Mouse (Mus musculus) gastrocnemius, adult 18-20 months (tissue): Measurements from ENCODE around the gene Ext2. TPM values are rescaled to one million over a fixed set of nuclear protein-coding genes. Genes with fewer than 3 reads are reported as not detected.

Experiments
- DNase-seq: peaks from one replicate; pipeline ENCODE4 v3.0.0; 2021; ENCODE audit warnings: low spot score
- total RNA-seq, 2 experiments: library from RNA; stranded (reverse); gene quantifications; 2 replicates each; pipeline ENCODE4 v1.2.3; 2021

The Ext2 gene
- total RNA-seq, 2 experiments from 2014 or later: 39.0 to 40.2 TPM

DNA sequence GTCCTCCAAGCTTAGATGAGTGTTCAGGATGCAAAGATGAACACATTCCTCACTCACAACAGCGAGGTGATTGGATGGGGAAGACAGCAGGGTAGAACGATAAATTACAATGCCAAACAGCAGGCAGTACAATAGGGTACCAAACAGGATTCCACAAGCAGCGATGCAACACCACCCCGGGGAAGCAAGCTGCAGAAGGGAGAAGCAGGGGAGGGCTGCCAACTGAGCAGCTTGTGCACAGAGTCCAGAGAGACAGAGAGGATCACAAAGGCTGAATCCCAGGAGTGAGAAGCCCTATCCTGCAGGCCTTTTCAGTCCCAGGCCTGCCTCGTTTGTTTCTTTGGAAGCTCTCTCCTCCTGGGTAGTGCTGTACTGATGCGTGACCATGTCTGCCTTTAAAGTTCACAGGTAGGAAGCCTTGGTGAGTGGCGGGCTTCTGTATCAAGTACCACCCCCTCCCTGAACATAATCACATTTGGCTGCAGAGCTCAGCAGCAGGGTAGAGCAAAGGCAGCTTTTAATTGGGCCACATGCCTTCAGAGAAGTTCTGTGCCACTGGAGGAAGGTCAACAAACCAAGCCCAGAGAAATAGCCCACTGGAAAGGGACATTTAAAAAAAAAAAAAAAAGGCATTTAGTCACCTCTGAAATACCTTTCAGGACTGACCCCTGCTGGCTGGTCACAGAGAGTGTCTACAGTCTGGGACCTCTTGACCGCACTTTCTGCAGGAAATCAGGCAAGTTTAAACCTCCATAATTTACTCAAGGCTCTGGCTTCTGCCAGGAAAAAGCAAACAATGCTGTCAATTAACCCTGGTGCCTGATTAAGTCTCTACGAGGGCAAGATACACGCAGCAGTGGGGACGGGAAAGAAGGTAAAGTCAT lies 77.8 kb downstream of the Ext2 start:
- no peak for DNase-seq

DNA sequence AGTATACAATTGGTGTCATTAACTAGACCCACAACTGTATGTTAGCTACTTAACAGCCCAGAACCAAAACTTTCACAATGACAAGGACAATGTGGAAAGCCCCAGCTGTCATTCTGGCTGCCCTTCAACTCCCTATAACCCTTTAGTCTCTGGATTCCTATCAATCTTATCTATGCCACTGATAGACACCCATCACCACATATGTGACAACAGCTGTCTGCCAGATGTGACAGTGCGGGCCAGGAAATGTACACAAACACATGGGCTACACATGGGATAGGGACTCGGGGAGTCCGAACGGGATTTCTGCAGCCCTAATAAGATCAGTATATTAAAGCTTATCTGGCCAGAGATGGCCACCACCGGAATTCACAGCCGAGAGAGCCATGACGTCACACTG lies 80.7 kb downstream of the Ext2 start:
- no peak for DNase-seq

DNA sequence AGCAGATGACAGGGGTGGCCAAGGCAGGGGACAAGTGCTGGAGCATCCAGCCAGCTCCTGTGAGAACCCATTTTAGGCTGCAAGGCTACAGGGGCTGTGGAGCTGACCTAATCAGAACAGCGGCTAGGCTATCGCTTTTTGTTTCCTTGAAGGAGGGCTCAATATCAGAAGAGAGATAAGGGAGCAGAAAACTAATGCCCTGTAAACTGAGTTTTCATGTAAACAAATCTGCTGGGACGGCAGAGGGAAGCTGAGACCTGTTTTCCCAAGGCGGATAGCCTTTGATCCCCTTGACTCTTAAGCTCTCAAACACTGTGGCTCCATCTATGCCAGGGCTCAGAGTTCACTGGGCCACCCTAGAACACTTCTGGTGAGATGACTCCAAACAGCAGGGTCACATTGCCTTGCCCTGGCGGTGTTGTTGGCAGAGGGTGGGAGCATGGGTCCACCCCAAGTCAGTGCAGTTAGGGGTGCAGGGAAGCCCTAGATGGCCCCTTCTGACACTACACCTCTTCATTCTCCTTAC lies 83.3 kb downstream of the Ext2 start:
- no peak for DNase-seq

DNA sequence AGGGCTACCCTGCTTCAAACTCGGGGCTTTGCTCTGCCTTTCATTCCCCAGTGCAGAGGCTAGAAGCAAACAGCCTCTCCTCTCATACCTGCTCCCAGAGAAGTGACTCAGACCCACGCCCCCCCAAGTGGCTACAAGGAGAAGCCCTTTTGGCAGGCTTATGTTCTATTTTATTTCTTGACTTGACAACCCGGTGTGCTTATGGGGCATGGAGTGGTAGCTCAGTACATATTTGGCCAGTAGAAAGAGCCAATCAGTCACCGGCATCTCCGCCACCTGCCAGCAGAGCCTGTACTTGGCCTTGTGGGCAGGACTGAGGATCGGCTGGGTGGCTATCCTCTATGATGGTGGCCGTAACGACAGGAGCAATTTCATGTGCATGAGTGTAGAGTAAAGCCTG lies 85.2 kb downstream of the Ext2 start:
- no peak for DNase-seq

DNA sequence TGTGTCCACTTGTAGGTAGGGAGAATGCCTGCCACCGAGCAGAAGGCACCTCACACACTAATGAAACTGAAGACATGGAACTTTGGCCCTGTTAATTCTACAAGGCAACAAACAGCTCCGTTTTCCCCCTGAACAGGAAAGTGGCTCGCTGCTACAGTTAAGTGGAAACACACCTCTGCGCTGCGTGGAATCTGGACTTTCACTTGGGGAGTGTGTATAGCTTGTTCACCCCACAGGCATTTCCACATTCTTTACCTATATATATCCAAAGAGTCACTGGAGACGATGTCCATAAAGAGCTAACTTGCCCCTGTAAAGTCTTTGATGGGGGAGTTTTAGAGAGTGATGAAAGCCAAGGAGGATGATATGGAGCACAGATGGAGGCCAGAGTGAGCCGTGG lies 89.7 kb downstream of the Ext2 start:
- DNase-seq: no peak

DNA sequence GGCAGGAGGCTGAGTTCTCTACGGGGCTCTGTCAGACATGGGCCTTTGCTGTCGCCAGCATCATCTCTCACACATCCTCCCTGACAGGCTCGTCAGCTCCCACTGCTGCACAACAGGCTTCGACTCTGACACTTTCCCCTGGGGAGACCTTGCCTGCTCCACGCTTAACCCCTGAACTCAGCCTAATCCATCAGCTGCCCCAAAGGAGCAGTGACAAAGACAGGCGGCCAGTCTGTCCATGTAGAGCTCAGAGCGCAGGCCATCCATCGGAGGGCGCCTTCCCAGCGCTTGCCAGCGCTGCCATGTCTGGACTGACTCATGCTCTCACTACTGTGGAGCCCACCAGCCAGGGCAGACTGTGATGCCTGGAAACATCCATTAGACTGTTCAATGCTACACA lies 92.8 kb downstream of the Ext2 start:
- no peak for DNase-seq

DNA sequence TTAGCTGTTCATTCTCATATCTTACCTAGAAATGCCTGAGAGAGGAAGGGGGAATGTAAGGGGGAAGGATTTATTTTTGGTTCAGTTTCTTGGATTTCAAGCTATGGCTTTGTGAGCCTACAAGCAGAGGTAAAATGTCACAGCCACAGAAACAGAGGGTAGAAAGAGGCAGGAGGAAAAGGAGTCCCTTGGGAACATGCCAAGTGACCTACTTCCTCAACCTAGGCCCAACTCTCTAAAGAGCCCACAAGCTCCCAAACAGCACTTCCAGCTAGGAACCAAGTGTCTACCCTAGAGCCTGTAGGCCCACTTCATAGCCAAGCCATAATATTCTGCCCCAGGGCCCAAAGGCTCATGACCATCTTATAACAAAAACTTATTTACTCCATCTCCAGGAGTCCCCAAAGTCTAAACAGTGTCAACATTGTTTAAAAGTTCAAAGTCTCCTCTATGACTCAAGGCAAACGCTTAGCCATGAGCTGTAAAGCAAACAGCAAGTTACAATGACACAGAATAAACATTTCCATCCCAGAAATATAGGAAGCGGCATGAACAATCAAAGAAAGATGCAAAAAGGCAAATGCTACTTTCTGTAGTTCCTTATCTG lies 99.1 kb downstream of the Ext2 start:
- DNase-seq: no peak

DNA sequence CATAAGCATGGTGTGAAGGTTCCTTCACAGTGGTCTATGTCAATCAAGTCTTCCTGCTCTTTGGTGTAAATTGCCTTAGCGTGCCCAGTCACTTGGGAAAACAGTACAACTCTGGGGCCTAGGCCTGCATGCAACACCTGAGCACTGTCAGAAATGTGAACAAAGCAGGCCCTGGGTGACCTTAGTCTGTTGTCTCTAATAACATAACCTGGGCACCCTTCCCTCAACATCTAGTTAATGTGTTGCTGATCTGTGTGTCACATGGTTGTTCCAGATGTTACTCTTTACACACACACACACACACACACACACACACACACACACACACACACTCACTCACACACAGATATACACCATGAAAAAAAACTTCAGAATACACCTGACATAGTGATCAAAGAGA lies 101.4 kb downstream of the Ext2 start:
- DNase-seq: no peak

DNA sequence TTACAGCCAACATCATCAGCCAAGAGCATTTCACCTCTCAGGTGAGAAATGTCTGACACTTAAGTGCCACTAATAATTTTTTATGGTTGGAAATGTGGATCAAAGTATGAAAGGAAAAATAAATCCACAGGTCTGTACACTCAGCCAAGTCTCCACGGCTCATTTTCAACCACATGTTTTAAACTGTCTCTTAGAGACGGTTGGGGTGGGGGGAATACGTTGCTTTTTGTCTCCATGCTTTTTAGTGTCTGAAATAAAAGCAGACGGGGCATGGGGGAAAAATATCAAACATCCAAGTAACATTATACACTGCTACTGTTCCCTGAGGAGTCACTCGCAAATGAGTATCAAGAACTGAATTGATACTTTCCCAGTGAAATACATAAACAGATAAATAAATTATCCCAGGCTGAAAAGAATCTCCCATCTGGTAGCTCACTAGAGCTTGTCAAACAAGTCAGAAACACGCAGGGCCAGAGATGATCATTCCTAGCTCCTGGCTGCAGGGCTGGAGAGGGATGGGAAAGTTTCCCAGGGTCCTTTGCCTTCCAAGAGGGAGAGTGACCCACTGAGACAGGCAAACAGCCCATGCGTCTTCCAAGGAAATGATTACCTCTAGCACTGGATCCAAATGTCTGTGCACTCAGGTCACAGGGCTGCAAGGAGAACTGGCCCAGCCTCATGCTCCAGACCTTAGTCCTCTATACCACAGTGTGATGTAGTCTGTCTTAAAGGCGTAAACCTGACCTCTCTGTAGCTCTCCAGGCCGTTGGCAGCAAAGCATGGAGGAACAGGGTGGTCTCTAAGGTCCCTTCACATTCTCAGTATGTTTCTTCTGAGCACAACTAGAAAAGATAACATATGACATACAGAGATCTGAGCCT lies 102.3 kb downstream of the Ext2 start:
- no peak for DNase-seq

DNA sequence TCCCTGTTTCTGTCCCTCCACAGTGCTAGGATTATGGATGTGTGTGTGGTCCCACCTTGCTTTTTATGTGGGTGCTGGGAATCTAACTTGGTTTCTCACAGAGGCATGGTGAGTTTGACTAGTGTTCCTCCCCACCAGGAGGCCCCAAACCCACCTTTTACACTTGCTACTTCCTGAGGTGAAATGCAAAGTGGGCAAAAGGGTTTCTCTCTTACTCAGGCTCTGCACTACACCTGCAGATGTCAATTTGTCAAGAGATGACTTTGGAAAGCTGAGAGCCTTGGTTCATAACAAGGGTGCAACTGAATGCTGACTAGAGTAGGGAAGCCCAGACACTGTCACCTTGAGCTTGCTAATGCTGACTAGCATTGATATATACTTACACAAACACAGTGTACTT lies 109.1 kb downstream of the Ext2 start:
- DNase-seq: no peak

DNA sequence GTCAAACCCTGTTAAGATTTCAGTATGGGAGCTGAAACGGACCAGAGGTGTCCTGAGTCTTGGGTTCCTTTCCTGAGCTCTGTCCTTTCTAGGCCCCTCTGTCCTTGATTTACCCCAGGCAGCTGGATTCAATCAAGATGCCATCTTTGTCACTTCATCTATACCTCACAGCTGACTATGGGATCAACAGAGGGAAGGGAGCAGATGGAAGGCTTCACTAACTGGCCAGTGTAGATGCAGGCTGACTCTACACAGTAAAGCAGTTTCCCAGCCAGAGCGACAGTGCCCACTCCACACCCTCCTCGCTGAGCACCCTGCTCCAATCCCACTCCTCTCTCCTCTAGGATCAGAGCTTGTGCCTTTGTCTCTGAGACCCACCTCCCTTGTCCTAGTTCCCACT lies 110.9 kb downstream of the Ext2 start:
- no peak for DNase-seq

DNA sequence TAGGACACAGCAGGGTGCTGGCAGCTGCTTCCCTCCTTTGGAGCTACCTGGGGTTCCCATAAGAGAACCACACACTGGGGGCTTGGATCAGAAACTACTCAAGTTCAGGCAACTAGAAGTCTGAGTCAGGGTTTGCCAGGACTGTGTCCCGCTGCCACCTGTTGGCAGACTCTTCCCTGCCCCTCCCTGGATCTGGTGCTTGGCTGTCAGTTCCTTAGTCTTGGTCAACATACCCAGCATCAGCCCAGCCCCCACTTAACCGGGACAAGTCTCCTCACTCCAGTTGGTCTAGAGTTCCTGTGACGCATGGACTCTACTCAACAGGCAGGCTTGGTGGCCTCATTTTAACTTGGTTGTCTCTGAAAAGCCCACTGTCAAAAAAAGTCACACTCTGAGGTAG lies 112.7 kb downstream of the Ext2 start:
- peak; percentile 56 for DNase-seq

DNA sequence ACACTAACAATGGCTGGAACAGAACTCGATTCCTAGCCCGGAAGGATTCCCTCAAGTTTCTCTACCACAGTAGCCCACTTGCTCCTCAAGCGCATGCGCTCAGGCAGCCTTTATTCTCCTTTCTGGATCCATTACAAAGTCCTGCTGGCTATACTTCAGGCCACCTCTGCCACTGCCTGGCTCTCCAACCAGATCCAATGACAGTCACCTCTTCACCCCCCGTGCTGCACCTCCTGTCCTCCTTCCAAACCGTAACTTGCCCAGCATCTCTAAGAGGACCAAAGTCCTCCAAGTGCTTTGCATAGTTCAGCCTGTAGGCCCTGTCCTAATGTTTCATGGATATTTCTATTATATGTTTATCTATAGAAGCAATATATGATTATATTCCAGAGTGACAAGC lies 113.1 kb downstream of the Ext2 start:
- peak; percentile 57 for DNase-seq

DNA sequence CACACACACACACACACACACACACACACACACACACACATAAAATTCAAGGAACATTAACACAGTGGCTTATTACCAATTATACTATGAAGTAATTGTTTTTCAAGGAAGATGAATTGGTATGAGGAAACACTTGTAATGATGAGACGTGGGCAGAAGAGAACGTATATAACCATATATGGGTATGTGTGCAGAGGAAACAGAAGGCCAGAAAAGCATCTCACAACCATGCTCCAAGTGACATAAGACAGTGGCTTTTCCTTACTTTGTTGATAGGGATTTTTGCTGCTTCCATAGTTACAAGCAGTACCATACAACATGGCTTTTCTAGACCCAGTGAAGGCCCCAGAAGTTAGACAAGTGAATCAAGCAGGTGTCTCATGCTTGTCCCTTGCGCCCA lies 115.5 kb downstream of the Ext2 start:
- DNase-seq: no peak

DNA sequence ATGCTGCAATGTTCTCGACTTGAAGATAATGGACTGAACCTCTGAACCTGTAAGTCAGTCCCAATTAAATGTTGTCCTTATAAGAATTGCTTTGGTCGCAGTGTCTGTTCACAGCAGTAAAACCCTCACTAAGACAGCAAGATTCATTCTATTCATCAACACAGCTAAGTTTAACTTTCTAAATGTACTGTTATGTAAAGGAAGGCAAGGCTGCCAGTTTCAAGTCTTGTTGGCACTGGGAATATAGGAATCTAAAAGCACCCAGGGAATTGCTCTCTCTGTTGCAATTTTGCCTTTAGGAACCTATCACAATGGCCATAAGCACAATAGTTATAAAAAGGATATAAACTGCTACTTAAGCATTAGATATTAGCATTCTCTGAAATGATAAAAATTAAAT lies 116.0 kb downstream of the Ext2 start:
- DNase-seq: no peak

DNA sequence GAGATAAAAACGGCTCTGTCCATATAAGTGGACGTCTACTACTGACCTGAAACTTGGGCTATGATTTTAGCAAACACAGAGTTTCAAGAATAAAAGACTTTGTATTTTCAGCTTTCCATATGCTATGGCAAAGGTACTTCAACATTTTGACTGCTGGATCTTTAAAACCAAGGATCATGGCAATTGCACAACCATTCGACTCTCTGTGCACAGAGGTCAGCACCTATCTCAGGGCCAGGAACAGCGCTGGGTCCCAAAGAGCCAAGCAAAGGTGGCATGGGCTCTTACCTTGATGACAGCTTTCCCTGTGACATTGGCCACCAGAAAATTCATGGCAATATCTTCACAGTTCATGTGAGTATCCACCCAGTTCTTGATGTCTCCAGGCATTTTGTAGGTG lies 118.2 kb downstream of the Ext2 start:
- no peak for DNase-seq

DNA sequence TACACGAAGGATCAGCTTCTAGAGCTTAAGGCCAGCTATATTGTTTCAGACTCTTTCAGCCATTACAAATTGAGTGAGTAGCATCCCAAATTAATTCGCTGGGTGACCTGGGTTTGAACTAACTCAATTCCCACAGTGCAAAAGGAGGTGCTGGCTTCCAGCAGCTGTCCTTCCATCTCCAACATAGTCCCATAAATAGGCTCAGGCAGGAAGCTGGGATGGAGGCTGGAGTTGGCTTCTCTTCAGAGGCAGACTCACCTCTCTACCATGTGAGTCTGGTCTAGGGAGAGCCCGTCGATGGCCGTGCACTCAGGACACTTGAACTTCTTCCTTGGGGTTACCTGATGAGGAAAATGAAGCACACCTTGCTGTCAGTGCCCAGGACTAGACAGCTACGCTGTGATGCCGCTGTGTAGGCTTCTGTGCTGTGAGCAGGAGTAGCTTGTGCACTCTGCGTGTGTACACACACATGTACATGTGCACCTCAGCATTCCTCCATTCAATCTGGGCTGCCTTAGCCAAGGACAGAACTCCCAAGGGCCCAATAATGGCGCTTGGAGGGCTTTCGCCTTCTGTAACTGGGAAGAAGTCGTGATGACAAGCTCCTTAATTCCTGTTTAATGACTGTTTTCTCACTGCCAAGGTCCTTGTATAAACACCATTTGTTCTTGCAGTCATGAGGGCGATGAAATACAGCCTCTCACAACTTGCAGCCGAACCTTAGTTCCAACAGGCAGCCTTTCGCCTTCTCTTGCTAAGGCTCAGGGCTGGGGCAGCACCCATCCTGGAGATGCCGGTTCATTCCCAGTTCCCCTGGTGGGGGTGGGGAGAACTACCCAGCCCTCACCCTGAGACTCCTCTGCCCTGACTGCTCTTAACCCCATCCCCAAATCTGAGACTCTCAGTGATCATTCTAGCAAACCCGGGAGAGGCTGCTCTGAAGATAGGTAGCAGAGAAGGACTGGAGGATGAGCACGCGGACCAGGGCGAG lies 119.1 kb downstream of the Ext2 start:
- DNase-seq: peak; percentile 18

DNA sequence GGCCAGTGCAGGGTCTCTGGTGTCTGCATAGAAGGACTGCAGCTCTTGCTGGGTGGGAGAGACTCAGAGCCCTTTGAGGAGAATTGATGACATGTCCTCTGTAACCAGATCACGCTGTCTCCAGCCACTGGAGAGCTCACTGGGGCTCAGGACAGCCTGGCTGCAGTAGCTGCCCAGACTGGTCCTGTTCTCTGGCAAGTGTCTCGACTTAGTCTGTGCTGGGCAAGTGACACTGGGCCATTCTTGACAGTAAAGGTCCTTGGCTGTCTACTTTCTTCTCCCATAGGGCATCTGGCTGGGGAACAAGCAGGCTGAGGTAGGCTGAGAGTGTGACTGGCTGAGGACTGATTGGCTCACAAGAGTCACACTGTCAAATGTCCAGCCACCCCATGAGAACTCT lies 123.0 kb downstream of the Ext2 start:
- peak; percentile 46 for DNase-seq

DNA sequence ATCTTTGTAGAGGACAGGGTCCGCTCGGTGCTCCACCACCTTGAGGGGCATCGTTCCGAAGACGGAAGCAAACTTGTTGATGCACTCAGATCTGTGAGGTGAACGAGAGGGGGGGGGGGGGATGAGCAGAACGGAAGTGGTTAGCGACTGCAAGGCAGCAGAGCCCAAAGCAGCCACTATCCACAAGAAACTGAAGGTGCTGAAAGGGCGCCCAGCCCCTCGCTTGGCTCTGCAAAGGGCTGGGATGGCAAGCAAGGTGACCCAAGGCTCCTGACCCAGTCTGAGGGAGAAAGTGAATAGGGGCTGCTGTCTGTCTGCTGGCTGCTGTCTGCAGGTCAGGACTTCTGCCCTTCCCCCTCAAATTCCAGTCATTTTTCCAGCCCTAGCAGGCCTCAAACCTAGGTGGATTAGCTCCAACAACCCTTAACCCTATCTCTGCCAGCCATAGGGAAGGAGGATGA lies 126.2 kb downstream of the Ext2 start:
- no peak for DNase-seq

DNA sequence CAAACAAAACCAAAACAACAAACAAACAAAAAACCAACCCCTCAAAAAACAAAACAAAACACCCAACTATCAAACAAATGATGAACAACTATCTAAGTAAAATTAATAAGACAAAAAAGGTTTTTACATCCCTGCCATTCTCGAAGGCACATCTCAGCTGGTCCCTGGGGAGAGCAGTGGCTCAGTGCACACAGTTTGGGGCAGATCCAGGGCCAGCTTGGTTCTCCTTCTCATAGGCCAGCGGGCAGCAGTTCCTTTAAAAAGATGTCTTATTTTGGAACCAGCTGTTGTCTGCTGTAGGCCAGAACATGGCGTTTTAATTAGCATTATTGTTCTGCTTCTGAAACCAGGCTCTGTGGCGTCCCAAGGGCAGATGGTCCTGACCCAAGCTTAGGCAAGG lies 129.3 kb downstream of the Ext2 start:
- DNase-seq: no peak
